In genomic region chr3:122291828-122292227, GRCm38 (mm10) we compare ENCODE assay signal across 8 mouse cellular contexts. TPM values are rescaled to one million over a fixed set of nuclear protein-coding genes. Genes with fewer than 3 reads are reported as not detected.
A peak's percentile ranks its signal among the peaks of the same experiment; 100 is the strongest.
DNase-seq lines count a peak whose midpoint lies in the region; ATAC-seq and TF ChIP-seq lines count a peak whose summit lies in the region.

No protein-coding gene starts in this region.

- no peak overlapping the region; the same call in 1 of the 2 replicates for H3K4me3 ChIP-seq in kidney, embryonic 16.5 days (ENCODE audit: low read length)
- H3K4me3 ChIP-seq in heart, embryonic 11.5 days (ENCODE audit: low read depth, low read length), result peak overlapping the region; percentile 93
- no peak overlapping the region for H3K4me3 ChIP-seq in liver, embryonic 14.5 days (ENCODE audit: insufficient read depth in 1 of 2, low read depth in 2 of 2, low read length in 2 of 2)
- peak overlapping the region; percentile 5; the same call in 1 of the 2 replicates for H3K4me3 ChIP-seq in olfactory bulb, adult 2 months (ENCODE audit: insufficient read depth, low read depth, low read length)

- WGBS in kidney, embryonic 16.5 days, result 50% methylated on average over 12 of the region's 12 CpGs
- WGBS in heart, embryonic 11.5 days (ENCODE audit: insufficient replicate concordance), result 32% methylated on average over 12 of the region's 12 CpGs
- WGBS in liver, embryonic 14.5 days (ENCODE audit: insufficient replicate concordance), result 43% methylated on average over 12 of the region's 12 CpGs
- 14% methylated on average over 12 of the region's 12 CpGs for WGBS in olfactory bulb, adult 2 months

- no peaks in the 10 kb centered on the region for H3K36me3 ChIP-seq in kidney, embryonic 16.5 days (ENCODE audit: insufficient read depth, low read length)
- no peaks in the 10 kb centered on the region for H3K36me3 ChIP-seq in heart, embryonic 11.5 days (ENCODE audit: control insufficient read depth, insufficient read depth, low read length)
- H3K36me3 ChIP-seq in liver, embryonic 14.5 days (replicated peaks; ENCODE audit: control insufficient read depth, insufficient read depth, low read depth), result no peaks in the 10 kb centered on the region

- H3K9me3 ChIP-seq in kidney, embryonic 16.5 days (ENCODE audit: low read length), result no peaks in the 10 kb centered on the region
- H3K9me3 ChIP-seq in heart, embryonic 11.5 days (replicated peaks; ENCODE audit: control insufficient read depth, low read length), result no peaks in the 10 kb centered on the region
- no peaks in the 10 kb centered on the region for H3K9me3 ChIP-seq in liver, embryonic 14.5 days (ENCODE audit: control insufficient read depth, low read length)

- peak overlapping the region; percentile 80 for H3K4me2 ChIP-seq in kidney, embryonic 16.5 days (replicated peaks; ENCODE audit: low read depth, low read length)
- peak overlapping the region; percentile 84 for H3K4me2 ChIP-seq in heart, embryonic 11.5 days
- peak overlapping the region; percentile 92 for H3K4me2 ChIP-seq in liver, embryonic 14.5 days (ENCODE audit: low read depth)

- no peak for TF ChIP-seq POLR2A in olfactory bulb, adult 2 months (IDR thresholded peaks at IDR 0.05; ENCODE audit: insufficient read depth, low read depth, low read length)

- no peak for DNase-seq in kidney, postnatal 14 days
- no peak for DNase-seq in liver, embryonic 14.5 days (ENCODE audit: low read depth in 3 of 3, low spot score in 3 of 3)
- no peak for DNase-seq in cerebellum, adult 11 months
- DNase-seq in T-cell, adult 2 months (ENCODE audit: low spot score), result no peak

- no peaks in the 10 kb centered on the region for H3K27me3 ChIP-seq in kidney, embryonic 16.5 days (ENCODE audit: insufficient read depth, low read length)
- no peaks in the 10 kb centered on the region for H3K27me3 ChIP-seq in heart, embryonic 11.5 days (ENCODE audit: control insufficient read depth, insufficient read depth, low read length)
- no peaks in the 10 kb centered on the region; the same call in 1 of the 2 replicates for H3K27me3 ChIP-seq in liver, embryonic 14.5 days (ENCODE audit: control insufficient read depth, insufficient read depth, low read length)

- H3K4me1 ChIP-seq in kidney, embryonic 16.5 days (ENCODE audit: insufficient read depth, low read length), result peaks cover 18% of the 10 kb centered on the region
- H3K4me1 ChIP-seq in heart, embryonic 11.5 days (ENCODE audit: control insufficient read depth, insufficient read depth, low read length), result peaks cover 11% of the 10 kb centered on the region; the same call in 1 of the 2 replicates
- H3K4me1 ChIP-seq in liver, embryonic 14.5 days (replicated peaks; ENCODE audit: control insufficient read depth in 2 of 2, insufficient read depth in 2 of 2, low read length in 1 of 2), result peaks cover 0 to 15% of the 10 kb centered on the region in 2 experiments; a peak in 2 of 4 replicates
- peaks cover 4% of the 10 kb centered on the region for H3K4me1 ChIP-seq in olfactory bulb, adult 2 months (ENCODE audit: control insufficient read depth, insufficient read depth, low read length)

- TF ChIP-seq CTCF in liver, embryonic 14.5 days (IDR thresholded peaks at IDR 0.05; ENCODE audit: low read depth), result no peak
- no peak for TF ChIP-seq CTCF in olfactory bulb, adult 2 months (IDR thresholded peaks at IDR 0.05; ENCODE audit: insufficient read depth, low read depth, low read length)

- no peak for ATAC-seq in kidney, embryonic 16.5 days (ENCODE audit: low FRiP score, low TSS enrichment)
- no peak for ATAC-seq in heart, embryonic 11.5 days (replicated peaks; ENCODE audit: insufficient number of reproducible peaks, low FRiP score, low TSS enrichment)
- no peak for ATAC-seq in liver, embryonic 14.5 days (ENCODE audit: insufficient read depth)
- no peak for ATAC-seq in erythroblast, adult 5-6 weeks (replicated peaks; ENCODE audit: low FRiP score, poor library complexity, severe bottlenecking)

- H3K27ac ChIP-seq in kidney, embryonic 16.5 days (ENCODE audit: low read length), result peak overlapping the region; percentile 32; the same call in 1 of the 2 replicates
- peak overlapping the region; percentile 83 for H3K27ac ChIP-seq in heart, embryonic 11.5 days (ENCODE audit: low read depth, low read length)
- no peak overlapping the region for H3K27ac ChIP-seq in liver, embryonic 14.5 days
- peak overlapping the region; percentile 6; the same call in 1 of the 2 replicates for H3K27ac ChIP-seq in olfactory bulb, adult 2 months (ENCODE audit: insufficient read depth, low read depth, low read length)

- TF ChIP-seq EP300 in liver, embryonic 14.5 days (IDR thresholded peaks at IDR 0.05; ENCODE audit: low read depth), result no peak

- peak overlapping the region; percentile 93; the same call in 1 of the 2 replicates for H3K9ac ChIP-seq in kidney, embryonic 16.5 days (replicated peaks; ENCODE audit: low read length)
- peak overlapping the region; percentile 92; the same call in 1 of the 2 replicates for H3K9ac ChIP-seq in heart, embryonic 11.5 days (ENCODE audit: low read depth, low read length)
- H3K9ac ChIP-seq in liver, embryonic 14.5 days (replicated peaks), result no peak overlapping the region

RNA-seq across cellular contexts. Expression of gene Bcar3, which starts 2.1 kb away (rescaled TPM):
- 15.9 and 16.1 TPM in 2 replicates for polyA plus RNA-seq in kidney, embryonic 16.5 days (2015; fragmentation: Nextera tagmentation; extraction: Ambion mirVana)
- polyA plus RNA-seq in heart, embryonic 11.5 days (2014; fragmentation: Nextera tagmentation; extraction: Ambion mirVana), result 6.4 and 8.7 TPM in 2 replicates
- polyA plus RNA-seq in liver, embryonic 14.5 days (2012; rRNA removed), result 3.5 and 4.2 TPM in 2 replicates
- 3.1 and 3.5 TPM in 2 replicates for polyA plus RNA-seq in liver, embryonic 14.5 days (2014; fragmentation: Nextera tagmentation; extraction: Ambion mirVana)
- polyA plus RNA-seq in olfactory bulb, adult 2 months (2012; ENCODE audit: insufficient read depth, insufficient read length, low replicate concordance, missing spikeins), result not detected in 2 replicates
- 1.3 TPM in 1 of 2 replicates, not detected in the other for total RNA-seq in erythroblast, adult 5-6 weeks (2015; ENCODE audit: low replicate concordance)
- 0.34 and 0.70 TPM in 2 replicates for total RNA-seq in erythroblast, adult 5-6 weeks (2017; ENCODE audit: low replicate concordance)

RNA-seq across cellular contexts. Expression of gene Dnttip2, which starts 17.6 kb away (rescaled TPM):
- polyA plus RNA-seq in kidney, embryonic 16.5 days (2015; fragmentation: Nextera tagmentation; extraction: Ambion mirVana), result 68.1 and 70.4 TPM in 2 replicates
- polyA plus RNA-seq in heart, embryonic 11.5 days (2014; fragmentation: Nextera tagmentation; extraction: Ambion mirVana), result 58.7 and 59.9 TPM in 2 replicates
- polyA plus RNA-seq in liver, embryonic 14.5 days (2012; rRNA removed), result 12.2 and 24.0 TPM in 2 replicates
- 36.5 and 37.0 TPM in 2 replicates for polyA plus RNA-seq in liver, embryonic 14.5 days (2014; fragmentation: Nextera tagmentation; extraction: Ambion mirVana)
- not detected in 2 replicates for polyA plus RNA-seq in olfactory bulb, adult 2 months (2012; ENCODE audit: insufficient read depth, insufficient read length, low replicate concordance, missing spikeins)
- total RNA-seq in erythroblast, adult 5-6 weeks (2015; ENCODE audit: low replicate concordance), result 32.8 and 70.5 TPM in 2 replicates
- total RNA-seq in erythroblast, adult 5-6 weeks (2017; ENCODE audit: low replicate concordance), result 19.3 and 34.0 TPM in 2 replicates

RNA-seq across cellular contexts. Expression of gene Gclm, which starts 46.5 kb away (rescaled TPM):
- 98.6 and 116 TPM in 2 replicates for polyA plus RNA-seq in kidney, embryonic 16.5 days (2015; fragmentation: Nextera tagmentation; extraction: Ambion mirVana)
- 89.1 and 112 TPM in 2 replicates for polyA plus RNA-seq in heart, embryonic 11.5 days (2014; fragmentation: Nextera tagmentation; extraction: Ambion mirVana)
- 95.7 and 140 TPM in 2 replicates for polyA plus RNA-seq in liver, embryonic 14.5 days (2012; rRNA removed)
- 360 and 422 TPM in 2 replicates for polyA plus RNA-seq in liver, embryonic 14.5 days (2014; fragmentation: Nextera tagmentation; extraction: Ambion mirVana)
- not detected in 2 replicates for polyA plus RNA-seq in olfactory bulb, adult 2 months (2012; ENCODE audit: insufficient read depth, insufficient read length, low replicate concordance, missing spikeins)
- 276 and 381 TPM in 2 replicates for total RNA-seq in erythroblast, adult 5-6 weeks (2015; ENCODE audit: low replicate concordance)
- 373 and 560 TPM in 2 replicates for total RNA-seq in erythroblast, adult 5-6 weeks (2017; ENCODE audit: low replicate concordance)

Comparison
In these comparisons a context has a peak if more than half of its experiments do, and no peak if none do; other contexts are left out.
1. H3K4me3 ChIP-seq: peak in heart, embryonic 11.5 days (single experiment) and olfactory bulb, adult 2 months (single experiment); none in kidney, embryonic 16.5 days (single experiment) and liver, embryonic 14.5 days (0 of 2).
2. RNA of gene Dnttip2, which starts 17.6 kb away (polyA plus RNA-seq): 68.1 to 70.4 TPM in kidney, embryonic 16.5 days, 58.7 to 59.9 TPM in heart, embryonic 11.5 days and 12.2 to 37.0 TPM in liver, embryonic 14.5 days; not detected in olfactory bulb, adult 2 months; every median in the first group is over 10 times any median in the second.
3. RNA of gene Gclm, which starts 46.5 kb away (polyA plus RNA-seq): 95.7 to 422 TPM in liver, embryonic 14.5 days, 89.1 to 112 TPM in heart, embryonic 11.5 days and 98.6 to 116 TPM in kidney, embryonic 16.5 days; not detected in olfactory bulb, adult 2 months; every median in the first group is over 10 times any median in the second.
4. Peak in every context shown above with its lines, with median percentiles within 50 percentile points of each other: H3K4me2 ChIP-seq.